Mouse (Mus musculus): ENCODE data around the gene Ier5. TPM values are rescaled to one million over a fixed set of nuclear protein-coding genes. Genes with fewer than 3 reads are reported as not detected.

The Ier5 gene
- 9.3 and 12.6 TPM in 2 replicates for polyA plus RNA-seq (2015; fragmentation: Nextera tagmentation; extraction: Ambion mirVana)

- peak; percentile 98 for ATAC-seq
- H3K9me3 ChIP-seq (ENCODE audit: control insufficient read depth, low read length) = no peaks in the 10 kb centered on the region
- WGBS = under 1% methylated on average over 40 of the region's 40 CpGs
- H3K9ac ChIP-seq (replicated peaks; ENCODE audit: low read depth, low read length) = peak within 1 kb of the TSS; percentile 87
- H3K36me3 ChIP-seq (ENCODE audit: control insufficient read depth, insufficient read depth) = no peaks in the 10 kb centered on the region
- H3K27me3 ChIP-seq (replicated peaks; ENCODE audit: control insufficient read depth, insufficient read depth, low read length) = no peaks in the 10 kb centered on the region
- peak within 1 kb of the TSS; percentile 89 for H3K27ac ChIP-seq (ENCODE audit: low read length)
- peak within 1 kb of the TSS; percentile 54 for H3K4me2 ChIP-seq (ENCODE audit: low read length)
- peak within 1 kb of the TSS; percentile 72 for H3K4me3 ChIP-seq (replicated peaks; ENCODE audit: low read length)
- peaks cover 22% of the 10 kb centered on the region for H3K4me1 ChIP-seq (replicated peaks; ENCODE audit: control insufficient read depth, insufficient read depth, low read length)
These were observed at the start of gene Ier5 for GRCm38 (mm10) chr1:155099280-155099848. TSS of gene Ier5 (minus strand) at chr1:155099636.

GRCm38 (mm10) chr1:155147228-155147627 lies 47.8 kb upstream of the Ier5 start:
- 91% methylated on average over 2 of the region's 2 CpGs for WGBS
- H3K36me3 ChIP-seq (ENCODE audit: control insufficient read depth, insufficient read depth) = no peaks in the 10 kb centered on the region
- H3K9me3 ChIP-seq (ENCODE audit: control insufficient read depth, low read length) = no peaks in the 10 kb centered on the region
- ATAC-seq = no peak
- H3K4me2 ChIP-seq (ENCODE audit: low read length) = no peak overlapping the region
- H3K4me3 ChIP-seq (replicated peaks; ENCODE audit: low read length) = no peak overlapping the region
- H3K9ac ChIP-seq (replicated peaks; ENCODE audit: low read depth, low read length) = no peak overlapping the region
- H3K27me3 ChIP-seq (replicated peaks; ENCODE audit: control insufficient read depth, insufficient read depth, low read length) = no peaks in the 10 kb centered on the region
- H3K4me1 ChIP-seq (replicated peaks; ENCODE audit: control insufficient read depth, insufficient read depth, low read length) = no peaks in the 10 kb centered on the region
- no peak overlapping the region for H3K27ac ChIP-seq (ENCODE audit: low read length)

GRCm38 (mm10) chr1:155146572-155146980 lies 47.1 kb upstream of the Ier5 start, which contains the start of gene Mr1:
TSS of gene Mr1 (minus strand) at chr1:155146814.
- Histone ChIP-seq H3K27me3 (replicated peaks; ENCODE audit: control insufficient read depth, insufficient read depth, low read length) (no peaks in the 10 kb centered on the region), H3K27ac (ENCODE audit: low read length) (no peak within 1 kb of the TSS), H3K9ac (replicated peaks; ENCODE audit: low read depth, low read length) (no peak within 1 kb of the TSS), H3K36me3 (ENCODE audit: control insufficient read depth, insufficient read depth) (no peaks in the 10 kb centered on the region), H3K9me3 (ENCODE audit: control insufficient read depth, low read length) (no peaks in the 10 kb centered on the region), H3K4me1 (replicated peaks; ENCODE audit: control insufficient read depth, insufficient read depth, low read length) (no peaks in the 10 kb centered on the region), H3K4me3 (replicated peaks; ENCODE audit: low read length) (peak within 1 kb of the TSS; percentile 26), H3K4me2 (ENCODE audit: low read length) (peak within 1 kb of the TSS; percentile 29; the same call in 1 of the 2 replicates)
- 49% methylated on average over 8 of the region's 8 CpGs for WGBS
- ATAC-seq = peak; percentile 90

- Histone ChIP-seq H3K9ac (replicated peaks; ENCODE audit: low read depth, low read length) (no peak overlapping the region), H3K4me3 (replicated peaks; ENCODE audit: low read length) (no peak overlapping the region), H3K36me3 (ENCODE audit: control insufficient read depth, insufficient read depth) (no peaks in the 10 kb centered on the region), H3K27ac (ENCODE audit: low read length) (no peak overlapping the region), H3K4me1 (replicated peaks; ENCODE audit: control insufficient read depth, insufficient read depth, low read length) (no peaks in the 10 kb centered on the region), H3K4me2 (ENCODE audit: low read length) (no peak overlapping the region), H3K27me3 (replicated peaks; ENCODE audit: control insufficient read depth, insufficient read depth, low read length) (no peaks in the 10 kb centered on the region), H3K9me3 (ENCODE audit: control insufficient read depth, low read length) (no peaks in the 10 kb centered on the region)
- 70% methylated on average over 6 of the region's 6 CpGs for WGBS
- ATAC-seq = no peak
These were observed 46.2 kb upstream of the Ier5 start for GRCm38 (mm10) chr1:155145620-155146019.

- no peak overlapping the region for H3K9ac ChIP-seq (replicated peaks; ENCODE audit: low read depth, low read length)
- no peaks in the 10 kb centered on the region for H3K36me3 ChIP-seq (ENCODE audit: control insufficient read depth, insufficient read depth)
- H3K4me1 ChIP-seq (replicated peaks; ENCODE audit: control insufficient read depth, insufficient read depth, low read length) = no peaks in the 10 kb centered on the region
- H3K4me3 ChIP-seq (replicated peaks; ENCODE audit: low read length) = no peak overlapping the region
- H3K27ac ChIP-seq (ENCODE audit: low read length) = no peak overlapping the region
- H3K4me2 ChIP-seq (ENCODE audit: low read length) = no peak overlapping the region
- WGBS = 69% methylated on average over 2 of the region's 2 CpGs
- 0 out of 2 replicates have a peak, but pooled peaks have one; percentile 31 for ATAC-seq
- no peaks in the 10 kb centered on the region for H3K27me3 ChIP-seq (replicated peaks; ENCODE audit: control insufficient read depth, insufficient read depth, low read length)
- no peaks in the 10 kb centered on the region for H3K9me3 ChIP-seq (ENCODE audit: control insufficient read depth, low read length)
These were observed 40.6 kb upstream of the Ier5 start for GRCm38 (mm10) chr1:155140076-155140475.

- Histone ChIP-seq H3K4me1 (replicated peaks; ENCODE audit: control insufficient read depth, insufficient read depth, low read length) (no peaks in the 10 kb centered on the region), H3K36me3 (ENCODE audit: control insufficient read depth, insufficient read depth) (no peaks in the 10 kb centered on the region), H3K27me3 (replicated peaks; ENCODE audit: control insufficient read depth, insufficient read depth, low read length) (no peaks in the 10 kb centered on the region), H3K4me3 (replicated peaks; ENCODE audit: low read length) (no peak overlapping the region), H3K9me3 (ENCODE audit: control insufficient read depth, low read length) (no peaks in the 10 kb centered on the region), H3K27ac (ENCODE audit: low read length) (no peak overlapping the region), H3K4me2 (ENCODE audit: low read length) (no peak overlapping the region), H3K9ac (replicated peaks; ENCODE audit: low read depth, low read length) (no peak overlapping the region)
- no peak for ATAC-seq
- 94% methylated on average over 7 of the region's 7 CpGs for WGBS
These were observed 39.4 kb upstream of the Ier5 start for GRCm38 (mm10) chr1:155138795-155139194.

GRCm38 (mm10) chr1:155134866-155135265 lies 35.4 kb upstream of the Ier5 start:
- Histone ChIP-seq H3K9me3 (ENCODE audit: control insufficient read depth, low read length) (no peaks in the 10 kb centered on the region), H3K4me3 (replicated peaks; ENCODE audit: low read length) (no peak overlapping the region), H3K4me1 (replicated peaks; ENCODE audit: control insufficient read depth, insufficient read depth, low read length) (no peaks in the 10 kb centered on the region), H3K27me3 (replicated peaks; ENCODE audit: control insufficient read depth, insufficient read depth, low read length) (no peaks in the 10 kb centered on the region), H3K27ac (ENCODE audit: low read length) (no peak overlapping the region), H3K36me3 (ENCODE audit: control insufficient read depth, insufficient read depth) (no peaks in the 10 kb centered on the region), H3K9ac (replicated peaks; ENCODE audit: low read depth, low read length) (no peak overlapping the region), H3K4me2 (ENCODE audit: low read length) (no peak overlapping the region)
- 69% methylated on average over 8 of the region's 8 CpGs for WGBS
- ATAC-seq = no peak

- Histone ChIP-seq H3K4me1 (replicated peaks; ENCODE audit: control insufficient read depth, insufficient read depth, low read length) (peaks cover 3% of the 10 kb centered on the region), H3K4me3 (replicated peaks; ENCODE audit: low read length) (no peak overlapping the region), H3K4me2 (ENCODE audit: low read length) (no peak overlapping the region), H3K27me3 (replicated peaks; ENCODE audit: control insufficient read depth, insufficient read depth, low read length) (no peaks in the 10 kb centered on the region), H3K36me3 (ENCODE audit: control insufficient read depth, insufficient read depth) (no peaks in the 10 kb centered on the region), H3K9me3 (ENCODE audit: control insufficient read depth, low read length) (no peaks in the 10 kb centered on the region), H3K27ac (ENCODE audit: low read length) (no peak overlapping the region), H3K9ac (replicated peaks; ENCODE audit: low read depth, low read length) (no peak overlapping the region)
- WGBS = 92% methylated on average over 5 of the region's 5 CpGs
- ATAC-seq = no peak
These were observed 28.0 kb upstream of the Ier5 start for GRCm38 (mm10) chr1:155127429-155127934.

GRCm38 (mm10) chr1:155126716-155127115 lies 27.3 kb upstream of the Ier5 start:
- Histone ChIP-seq H3K9me3 (ENCODE audit: control insufficient read depth, low read length) (no peaks in the 10 kb centered on the region), H3K4me3 (replicated peaks; ENCODE audit: low read length) (no peak overlapping the region), H3K4me1 (replicated peaks; ENCODE audit: control insufficient read depth, insufficient read depth, low read length) (peaks cover 8% of the 10 kb centered on the region), H3K9ac (replicated peaks; ENCODE audit: low read depth, low read length) (no peak overlapping the region), H3K27me3 (replicated peaks; ENCODE audit: control insufficient read depth, insufficient read depth, low read length) (no peaks in the 10 kb centered on the region), H3K36me3 (ENCODE audit: control insufficient read depth, insufficient read depth) (no peaks in the 10 kb centered on the region), H3K27ac (ENCODE audit: low read length) (no peak overlapping the region), H3K4me2 (ENCODE audit: low read length) (no peak overlapping the region)
- ATAC-seq = no peak
- 92% methylated on average over 5 of the region's 5 CpGs for WGBS
